Mouse (Mus musculus) ES-Bruce4 (cell line): ENCODE measurements around the gene Tgfbr3.

ENCODE experiments used
- CTCF ChIP-seq: IDR thresholded peaks from one replicate; pipeline ENCODE4 v1.8.1; 2011; ENCODE audit warnings: low read depth, low read length
- POLR2A ChIP-seq: IDR thresholded peaks from one replicate; pipeline ENCODE4 v1.8.1; 2011; ENCODE audit warnings: low read length; ENCODE audit not compliant: insufficient read depth

DNA sequence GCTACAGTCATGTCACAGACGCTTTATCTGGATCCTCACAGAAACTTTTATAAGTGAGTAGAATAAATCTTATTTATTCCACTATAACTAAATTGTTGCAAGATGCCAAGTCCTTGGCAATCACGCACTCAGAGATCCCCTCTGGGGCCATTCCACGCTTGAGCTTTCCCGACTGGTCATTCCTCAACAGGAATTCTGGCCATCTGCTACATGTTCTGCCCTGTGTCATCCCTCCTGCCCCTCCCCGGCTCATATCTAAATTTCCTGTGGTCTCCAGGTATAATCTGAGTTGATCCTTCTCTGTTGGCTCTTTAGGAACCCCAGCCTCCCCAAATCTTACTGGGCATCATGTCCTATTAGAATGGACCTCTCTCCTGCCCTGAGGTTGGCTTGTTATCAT lies 68.5 kb downstream of the Tgfbr3 start:
- TF ChIP-seq CTCF = no peak
- TF ChIP-seq POLR2A = no peak
